Mouse (Mus musculus): ENCODE measurements around the gene Uqcc1.
"Not testable (repeated sequence)": the region's sequence is repeated elsewhere in the genome, so short reads cannot be mapped to it uniquely, and the experiment has no call there.

The Uqcc1 gene

GRCm38 (mm10) chr2:155852536-155852935 is 77.6 kb downstream of the Uqcc1 start:
- DNase-seq, result no peak

GRCm38 (mm10) chr2:155850120-155850519 is 80.0 kb downstream of the Uqcc1 start:
- DNase-seq, result no peak

- DNase-seq, result no peak
These were observed 80.6 kb downstream of the Uqcc1 start for GRCm38 (mm10) chr2:155849464-155849863.

- peak; percentile 79 to 89 for DNase-seq
These were observed 81.8 kb downstream of the Uqcc1 start for GRCm38 (mm10) chr2:155848291-155848690.

- no peak for DNase-seq
These were observed 83.2 kb downstream of the Uqcc1 start for GRCm38 (mm10) chr2:155846930-155847329.

GRCm38 (mm10) chr2:155838961-155839360 is 91.1 kb downstream of the Uqcc1 start:
- no peak for DNase-seq

GRCm38 (mm10) chr2:155837961-155838360 is 92.1 kb downstream of the Uqcc1 start:
- DNase-seq, result no peak

GRCm38 (mm10) chr2:155834732-155835131 is 95.4 kb downstream of the Uqcc1 start, which contains the start of gene Fam83c:
Fam83c (minus strand) TSS chr2:155834854.
- DNase-seq, result no peak

GRCm38 (mm10) chr2:155832087-155832486 is 98.0 kb downstream of the Uqcc1 start:
- not testable (repeated sequence) for DNase-seq

GRCm38 (mm10) chr2:155831302-155831701 is 98.8 kb downstream of the Uqcc1 start:
- DNase-seq, result peak in 1 of 2 experiments; percentile 22

GRCm38 (mm10) chr2:155830841-155831240 is 99.3 kb downstream of the Uqcc1 start:
- DNase-seq, result no peak

GRCm38 (mm10) chr2:155826630-155827424 is 103.3 kb downstream of the Uqcc1 start, which contains the start of gene Eif6:
Eif6 (minus strand) TSS chr2:155826925.
- peak; percentile 93 to 95 for DNase-seq

GRCm38 (mm10) chr2:155825904-155826629 is 104.0 kb downstream of the Uqcc1 start:
- DNase-seq, result peak; percentile 12 to 53

GRCm38 (mm10) chr2:155823722-155824121 is 106.4 kb downstream of the Uqcc1 start:
- DNase-seq, result no peak

- no peak for DNase-seq
These were observed 109.3 kb downstream of the Uqcc1 start for GRCm38 (mm10) chr2:155820779-155821178.

- peak; percentile 70 to 90 for DNase-seq
These were observed 110.5 kb downstream of the Uqcc1 start for GRCm38 (mm10) chr2:155819449-155820251.

GRCm38 (mm10) chr2:155819392-155819448 is 110.9 kb downstream of the Uqcc1 start, which contains the start of gene BC029722:
BC029722 (minus strand) TSS chr2:155819426.
- DNase-seq, result no peak

GRCm38 (mm10) chr2:155818596-155819391 is 111.3 kb downstream of the Uqcc1 start:
- DNase-seq, result peak; percentile 97 to 98

- peak; percentile 18 to 57 for DNase-seq
These were observed 112.5 kb downstream of the Uqcc1 start for GRCm38 (mm10) chr2:155817301-155818245.

GRCm38 (mm10) chr2:155816179-155816578 is 113.9 kb downstream of the Uqcc1 start:
- DNase-seq, result no peak

GRCm38 (mm10) chr2:155814829-155815228 is 115.3 kb downstream of the Uqcc1 start:
- no peak for DNase-seq

Measured in kidney, postnatal 25 days (tissue).